Mouse (Mus musculus) yolk sac, embryonic 10.5 days (tissue): ENCODE measurements around the gene Rad50.

Source experiments
- DNase-seq: peaks from one replicate; pipeline ENCODE4 v3.0.0-alpha.2; 2017; ENCODE audit warnings: low spot score

The Rad50 gene

DNA sequence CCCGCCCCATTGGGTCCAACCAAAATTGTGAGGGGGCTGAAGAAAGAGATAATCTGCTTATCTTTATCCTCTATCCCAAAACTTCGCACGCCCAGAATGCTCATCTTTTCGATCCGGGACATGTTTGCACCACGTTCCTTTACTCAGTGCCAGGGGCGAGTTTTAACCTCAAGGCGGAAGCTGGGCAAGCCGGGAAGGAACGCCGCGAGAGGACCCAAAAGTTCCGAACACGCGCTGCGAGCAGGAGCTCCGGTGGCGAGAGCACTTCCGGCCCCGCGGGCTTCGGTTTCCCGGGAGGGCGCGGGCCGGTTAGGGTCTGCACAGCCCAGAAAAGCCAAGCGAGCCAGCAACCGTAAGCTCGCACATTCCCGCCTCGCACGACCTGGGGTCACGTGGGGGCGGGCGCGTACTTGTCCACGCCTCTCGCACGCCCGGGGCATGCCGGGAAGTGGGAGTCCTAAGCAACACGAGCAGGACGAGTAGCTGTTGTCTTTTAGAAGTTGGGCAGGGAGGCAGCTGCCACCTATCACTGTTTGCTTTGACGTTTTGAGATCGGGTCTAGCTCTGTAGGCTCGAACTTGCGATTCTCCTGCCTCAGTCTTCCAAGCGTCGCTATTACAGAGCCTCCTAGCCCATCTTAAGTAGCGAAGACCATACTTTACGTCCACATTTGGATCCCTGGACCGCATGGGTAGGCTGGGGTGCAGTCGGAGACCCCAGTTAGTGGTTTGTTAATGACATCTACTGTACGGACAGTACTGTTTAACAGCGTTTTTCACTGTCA lies at the start of gene Rad50:
TSS of gene Rad50 (minus strand) at position 386 of the 784 bp plus-strand sequence.
- DNase-seq, result peak; percentile 92

DNA sequence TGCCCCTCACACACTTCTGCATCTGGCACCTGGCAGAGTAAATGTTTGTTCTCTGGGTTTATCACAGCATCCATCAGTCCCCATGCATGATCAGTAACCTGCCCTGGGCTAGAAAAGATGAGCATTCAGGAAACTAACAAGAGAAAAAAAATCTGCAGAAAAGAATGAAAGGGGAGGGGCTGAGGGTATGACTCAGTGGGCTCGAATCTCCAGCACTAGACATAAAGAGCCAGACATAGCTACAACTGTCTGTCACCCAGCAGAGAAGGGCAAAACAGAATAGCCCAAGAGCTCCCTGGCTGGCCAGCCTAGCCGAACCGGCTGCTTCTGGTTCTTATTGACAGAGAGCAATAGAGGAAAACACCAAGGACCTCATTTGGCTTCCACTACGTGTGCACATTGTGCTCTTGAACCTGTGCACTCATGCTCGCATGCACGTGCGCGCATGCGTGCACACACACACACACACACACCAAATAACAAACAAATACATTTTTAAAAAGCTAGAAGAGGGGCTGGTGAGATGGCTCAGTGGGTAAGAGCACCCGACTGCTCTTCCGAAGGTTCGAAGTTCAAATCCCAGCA lies 48.0 kb upstream of the Rad50 start:
- no peak for DNase-seq

DNA sequence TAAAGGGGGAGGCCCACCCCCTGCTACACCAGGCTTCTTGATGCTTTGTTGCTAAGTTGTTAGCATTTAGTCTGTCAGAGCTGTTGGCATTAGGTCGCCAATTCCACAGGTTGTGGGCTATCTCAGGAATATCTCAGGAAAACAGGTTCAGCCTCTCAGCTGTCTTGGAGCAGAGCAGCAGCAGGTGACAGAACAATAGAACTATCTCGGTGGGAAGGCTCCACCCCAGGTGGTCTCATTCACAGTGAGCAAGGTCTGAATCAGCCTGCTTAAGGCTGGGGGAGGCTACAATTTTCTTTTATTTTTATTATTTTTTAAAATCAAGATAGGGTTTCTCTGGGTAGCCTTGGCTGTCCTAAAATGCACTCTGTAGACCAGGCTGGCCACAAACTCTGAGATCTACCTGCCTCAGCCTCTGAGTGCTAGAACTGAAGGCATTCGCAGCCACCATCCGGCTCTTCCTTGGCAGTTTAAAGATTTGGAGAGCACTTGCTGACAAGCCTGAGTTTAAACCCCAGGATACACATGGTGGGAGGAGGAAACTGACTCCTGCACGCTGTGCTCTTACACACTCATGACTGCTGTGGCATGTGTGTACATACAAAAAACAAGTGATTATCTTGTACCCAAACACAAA lies 42.7 kb upstream of the Rad50 start:
- no peak for DNase-seq

DNA sequence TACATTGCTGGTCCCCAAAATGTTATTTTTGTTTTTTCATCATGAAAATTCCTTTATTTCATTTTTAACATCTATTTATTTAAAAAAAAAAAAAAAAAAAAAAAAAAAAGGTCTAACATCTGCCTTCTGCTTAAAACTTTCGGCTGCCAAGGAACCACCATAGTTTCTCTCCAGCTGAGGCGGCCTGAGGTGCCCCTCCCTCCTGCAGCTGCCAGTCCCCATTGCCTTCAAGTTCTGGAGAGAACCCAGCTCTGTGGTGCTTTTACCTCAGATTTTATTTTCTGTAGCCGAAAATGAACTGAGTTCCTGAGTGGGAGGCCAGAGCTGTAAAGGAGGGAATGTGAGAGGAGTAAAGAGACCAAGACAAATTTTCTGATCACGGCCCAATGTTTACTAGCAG lies 42.2 kb upstream of the Rad50 start:
- DNase-seq, result no peak

DNA sequence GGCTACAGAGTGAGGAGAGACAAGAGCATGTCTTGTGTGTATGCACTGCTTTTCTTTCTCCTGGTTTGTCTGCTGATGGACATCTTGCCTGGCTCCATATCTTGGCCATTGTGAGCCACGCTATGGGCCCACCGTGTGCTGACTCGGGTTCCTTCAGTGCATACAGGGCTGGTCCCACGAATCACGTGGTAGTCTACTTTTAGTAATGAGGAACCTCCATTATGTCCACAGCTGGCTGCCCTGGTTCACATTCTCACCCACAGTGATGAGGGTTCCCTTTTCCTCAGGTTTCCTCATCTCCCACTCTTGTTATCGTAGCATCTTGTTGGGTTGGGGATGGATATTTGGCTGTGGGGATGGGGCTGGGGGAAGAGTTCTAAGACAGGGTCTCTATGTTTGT lies 41.5 kb upstream of the Rad50 start:
- DNase-seq, result no peak

DNA sequence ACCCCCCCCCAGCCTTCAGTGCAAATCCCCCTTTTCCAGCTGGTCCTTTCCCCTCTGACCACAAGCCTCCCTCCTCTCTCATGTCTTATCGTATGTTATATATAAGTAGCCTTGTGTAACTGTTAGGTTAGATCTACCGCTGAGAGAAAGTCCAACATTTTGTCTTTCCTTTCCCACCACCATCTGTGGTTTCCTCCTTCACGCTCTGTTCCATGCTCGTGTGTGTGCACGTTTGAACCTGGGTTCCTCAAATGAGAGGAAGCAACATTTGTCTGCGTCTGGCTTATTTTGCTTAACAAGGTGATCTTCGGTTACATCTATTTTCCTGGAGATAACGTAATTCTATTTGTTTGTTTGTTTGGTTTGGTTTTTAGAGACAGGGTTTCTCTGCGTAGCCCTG lies 40.9 kb upstream of the Rad50 start:
- no peak for DNase-seq

DNA sequence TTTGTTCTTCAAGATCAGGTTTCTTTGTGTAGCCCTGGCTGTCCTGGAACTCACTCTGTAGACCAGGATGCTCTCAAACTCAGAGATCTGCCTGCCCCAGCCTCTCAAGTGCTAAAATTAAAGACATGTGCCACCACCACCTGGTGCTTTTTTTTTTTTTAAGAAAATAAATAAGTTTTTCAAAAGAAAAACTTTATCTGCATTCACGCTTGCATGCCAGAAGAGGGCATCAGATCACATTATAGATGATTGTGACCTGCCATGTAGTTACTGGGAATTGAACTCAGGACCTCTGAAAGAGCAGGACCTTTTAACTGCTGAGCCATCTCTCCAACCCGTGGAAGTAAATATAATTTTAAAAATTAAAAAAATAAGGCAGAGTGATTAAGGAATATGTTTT lies 38.1 kb upstream of the Rad50 start:
- DNase-seq, result no peak

DNA sequence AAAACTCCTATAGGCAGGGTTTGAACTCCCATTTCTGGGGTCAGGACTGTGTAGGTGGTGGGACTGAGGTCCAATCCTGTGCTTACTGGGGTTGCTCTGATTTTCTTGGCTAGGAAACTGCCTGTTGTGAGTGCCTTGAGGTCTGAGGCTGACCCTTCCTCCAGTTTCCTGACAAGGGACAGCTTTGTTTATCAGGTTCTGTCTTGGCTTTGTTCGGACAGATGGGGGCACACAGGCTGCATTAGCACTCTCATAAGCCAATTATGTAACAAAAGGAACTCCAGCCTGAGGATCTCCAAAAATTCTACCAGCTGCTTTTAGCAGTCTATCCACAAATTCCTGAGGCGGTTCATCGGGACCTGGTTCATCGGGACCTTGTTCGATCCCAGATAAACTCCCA lies 35.2 kb upstream of the Rad50 start:
- no peak for DNase-seq

DNA sequence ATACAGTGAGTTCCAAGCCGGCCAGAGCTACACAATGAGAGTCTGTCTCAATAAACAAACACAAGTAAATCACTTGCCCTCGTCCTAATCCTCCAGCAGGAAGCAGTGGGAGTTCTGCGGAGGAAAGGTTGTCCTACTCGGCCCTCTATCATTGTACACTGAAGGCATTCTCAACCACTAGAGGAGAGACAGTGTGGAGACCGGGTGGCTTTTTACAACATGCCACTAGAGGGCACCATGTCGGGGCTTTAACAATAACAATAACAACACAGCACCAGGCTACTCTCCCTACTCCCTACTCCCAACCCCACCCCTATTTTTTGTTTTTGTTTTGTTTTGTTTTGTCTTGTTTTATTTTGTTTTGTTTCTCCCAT lies 30.4 kb upstream of the Rad50 start:
- DNase-seq, result peak; percentile 33

DNA sequence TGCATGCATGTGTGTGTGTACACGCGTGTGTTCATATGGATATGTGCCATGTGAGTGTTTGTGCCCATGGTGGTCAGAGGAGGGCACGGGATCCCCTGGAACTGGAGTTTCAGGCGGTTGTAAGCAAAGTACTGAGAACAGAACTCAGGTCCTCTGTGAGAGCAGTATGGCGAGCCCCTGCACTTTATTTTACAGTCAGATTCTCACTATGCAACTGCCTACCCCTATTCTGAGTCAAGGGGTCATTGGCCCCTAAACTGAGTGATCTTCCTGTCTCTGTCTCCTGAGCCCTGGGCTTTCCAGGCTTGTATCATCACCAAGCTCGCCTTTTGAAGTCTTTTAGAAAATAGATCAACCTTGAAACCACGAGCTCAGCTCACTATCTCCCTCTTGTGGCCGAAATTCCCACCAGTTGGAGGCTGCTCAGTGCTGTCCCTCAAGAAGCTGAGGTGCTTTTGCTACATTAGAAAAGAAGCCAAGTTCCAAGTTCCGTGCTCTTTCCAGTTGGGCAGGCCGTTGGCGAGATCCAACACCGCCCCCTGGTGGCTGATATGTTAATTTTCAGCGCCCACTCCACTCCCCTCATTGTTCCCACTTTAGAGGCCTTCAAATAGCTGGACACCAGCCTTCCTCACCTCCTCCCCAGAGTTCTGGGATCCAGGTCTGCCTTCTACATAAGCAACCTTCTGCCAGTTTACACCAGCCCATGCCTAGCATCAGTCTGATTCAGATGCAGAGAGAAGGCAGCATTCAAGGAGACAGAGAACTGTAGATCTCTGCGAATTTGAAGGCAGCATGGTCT lies 29.9 kb upstream of the Rad50 start:
- peak; percentile 66 for DNase-seq

DNA sequence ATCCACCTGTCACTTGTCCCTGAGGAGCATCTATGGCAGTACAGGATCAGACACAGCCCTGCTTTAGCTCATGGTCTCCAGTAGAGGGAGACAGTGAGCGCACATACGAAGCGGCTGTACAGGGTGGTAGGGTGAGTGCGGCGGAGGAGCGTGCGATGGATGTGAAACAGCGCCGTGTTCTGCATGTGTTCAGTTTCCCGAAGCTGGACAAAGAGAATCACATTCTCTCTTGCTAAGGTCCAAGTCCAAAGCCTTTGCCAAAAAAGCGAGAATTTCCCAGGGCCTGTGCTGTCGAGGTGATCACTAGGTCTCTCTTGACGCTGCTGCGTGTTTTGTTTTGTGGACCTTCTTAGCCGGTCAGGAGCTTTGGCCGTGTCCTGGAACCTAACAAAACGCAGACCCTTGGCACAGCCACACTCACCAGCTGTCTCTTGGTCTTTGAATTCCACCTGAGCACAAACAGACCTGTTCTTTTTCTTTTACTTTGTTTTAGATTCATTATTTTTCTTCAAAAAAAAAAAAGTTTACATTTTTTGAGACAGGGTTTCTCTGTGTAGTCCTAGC lies 28.6 kb upstream of the Rad50 start:
- DNase-seq, result peak; percentile 55

DNA sequence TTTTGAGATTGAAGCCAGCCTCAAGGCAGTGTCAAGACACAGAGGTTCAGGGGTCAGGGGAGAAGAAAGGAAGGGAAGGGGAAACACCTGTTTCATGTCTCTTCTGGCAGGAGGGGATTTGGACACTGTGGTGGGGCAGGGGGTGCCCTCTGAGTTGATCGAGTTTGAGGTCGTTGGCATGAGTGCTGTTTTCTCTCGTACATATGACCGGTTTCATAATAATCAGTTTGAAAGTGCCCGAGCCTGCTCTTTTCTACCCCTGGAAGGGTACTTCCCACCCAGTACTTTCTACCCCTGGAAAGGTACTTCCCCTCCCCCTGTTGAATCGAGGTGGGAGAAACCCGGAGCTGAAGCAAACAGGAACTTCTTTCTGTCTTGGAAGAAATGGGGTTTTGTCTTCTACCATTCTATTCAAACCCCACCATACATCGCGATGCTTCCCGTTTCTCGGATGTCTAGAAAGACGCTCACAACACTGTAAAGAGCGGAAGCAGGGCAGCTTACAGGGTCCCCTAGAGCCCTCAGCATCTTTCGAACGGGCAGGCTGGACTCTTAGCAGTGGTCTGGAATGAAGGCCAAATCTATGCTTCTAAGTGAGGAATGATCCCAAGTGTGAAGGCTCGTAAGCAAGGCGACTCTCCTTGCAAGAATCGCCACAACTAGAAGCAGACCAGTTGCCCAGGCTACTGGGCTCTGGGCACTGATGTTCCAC lies 28.0 kb upstream of the Rad50 start:
- no peak for DNase-seq

DNA sequence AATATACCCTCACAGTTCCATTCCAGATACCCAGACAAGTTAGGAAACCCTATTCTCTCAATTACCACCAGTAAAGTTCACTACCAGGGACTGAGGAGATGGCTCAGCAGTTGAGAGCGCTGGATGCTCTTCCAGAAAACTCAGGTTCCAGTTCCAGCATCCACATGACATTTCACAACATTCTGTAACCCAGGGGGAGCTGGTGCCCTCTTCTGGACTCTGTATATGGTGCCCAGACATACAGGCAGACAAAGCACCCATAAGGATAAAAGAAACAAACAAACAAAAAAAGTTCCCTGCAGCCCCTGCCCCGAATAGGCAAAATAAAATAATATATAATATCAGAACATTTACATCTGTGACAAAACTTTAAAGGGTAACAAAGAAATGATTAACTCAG lies 27.3 kb upstream of the Rad50 start:
- DNase-seq, result no peak

DNA sequence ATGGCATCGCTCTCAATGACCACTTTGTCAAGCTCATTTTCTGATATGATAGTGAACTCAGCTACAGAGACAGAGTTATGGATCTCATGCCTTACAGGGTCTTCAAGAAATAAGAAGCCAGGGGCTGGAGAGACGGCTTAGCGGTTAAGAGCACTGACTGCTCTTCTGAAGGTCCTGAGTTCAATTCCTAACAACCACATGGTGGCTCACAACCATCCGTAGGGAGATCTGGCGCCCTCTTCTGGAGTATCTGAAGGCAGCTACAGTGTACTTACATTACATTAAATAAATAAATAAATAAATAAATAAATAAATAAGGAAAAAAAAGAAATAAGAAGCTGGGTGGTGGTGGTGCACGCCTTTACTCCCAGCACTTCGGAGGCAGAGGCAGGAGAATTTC lies 26.7 kb upstream of the Rad50 start:
- no peak for DNase-seq

DNA sequence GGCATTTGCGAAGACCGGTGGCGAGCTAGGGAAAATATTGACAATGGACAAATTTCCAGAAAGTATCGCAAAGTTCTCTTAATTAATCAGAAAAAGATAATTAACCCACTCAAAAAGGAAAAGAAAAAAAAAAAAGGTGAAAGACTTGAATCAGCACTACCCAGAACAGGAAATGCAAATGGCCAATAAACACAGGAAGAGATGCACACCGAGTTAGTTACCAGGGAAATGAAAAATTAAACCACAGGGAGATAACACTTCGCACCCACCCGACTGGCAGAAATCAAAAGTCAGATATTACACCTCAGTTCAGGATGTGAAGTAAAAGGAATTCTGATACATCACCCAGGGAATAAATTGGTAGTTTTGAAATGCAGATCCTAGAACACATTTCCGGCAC lies 25.1 kb upstream of the Rad50 start:
- DNase-seq, result no peak

DNA sequence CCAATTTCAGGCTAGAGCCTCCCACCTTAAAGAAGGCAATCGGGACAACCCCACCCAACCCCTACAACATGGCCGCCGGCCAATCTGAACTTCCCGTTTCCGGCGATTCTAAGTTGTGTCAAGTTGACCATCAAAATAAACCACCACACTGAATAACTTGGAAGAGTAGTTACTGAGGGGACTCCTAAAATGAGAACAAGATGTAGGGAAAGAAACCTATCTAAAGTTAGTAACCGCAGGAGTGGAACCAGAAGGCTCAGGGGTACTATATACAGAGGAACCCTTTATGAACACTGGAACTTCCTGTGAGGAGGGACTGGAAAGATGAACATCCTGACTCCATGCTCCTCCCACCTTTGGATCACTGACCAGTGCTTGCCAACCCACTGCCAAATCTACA lies 24.3 kb upstream of the Rad50 start:
- no peak for DNase-seq

DNA sequence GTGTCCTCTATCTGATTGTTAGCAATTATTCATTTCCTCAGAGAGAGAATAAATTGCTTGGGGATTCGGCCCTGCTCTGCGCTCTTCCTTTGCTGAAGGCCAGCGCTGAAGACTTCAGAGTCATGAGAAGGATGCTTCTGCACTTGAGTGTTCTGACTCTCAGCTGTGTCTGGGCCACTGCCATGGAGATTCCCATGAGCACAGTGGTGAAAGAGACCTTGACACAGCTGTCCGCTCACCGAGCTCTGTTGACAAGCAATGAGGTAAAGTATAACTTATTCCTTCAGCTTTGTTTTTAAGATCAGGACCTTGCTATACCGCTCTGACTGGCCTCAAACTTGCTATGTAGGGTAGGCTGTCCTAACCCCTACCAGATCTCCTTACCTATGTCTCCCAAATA lies 13.6 kb upstream of the Rad50 start, which contains the start of gene Il5:
TSS of gene Il5 (plus strand) at position 80 of the 400 bp plus-strand sequence.
- DNase-seq, result no peak

DNA sequence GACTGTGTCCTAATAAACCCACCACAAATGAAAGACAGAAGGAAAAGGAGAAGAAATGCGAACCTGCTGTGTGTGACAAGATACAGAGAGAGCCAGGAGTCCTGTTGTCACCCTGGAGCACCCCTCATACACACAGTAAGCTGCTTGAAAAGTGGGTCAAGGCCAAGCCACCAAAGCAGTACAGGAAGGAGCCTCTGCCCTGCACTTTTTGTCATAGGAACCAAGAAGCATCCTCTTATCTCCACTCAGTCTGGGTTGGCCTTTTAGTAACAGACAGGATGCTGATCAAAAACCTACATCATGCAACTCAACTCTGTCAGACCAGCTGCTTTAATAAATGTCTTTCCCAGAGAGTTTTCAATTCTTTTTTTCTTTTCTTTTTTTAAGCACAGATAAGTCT lies 12.6 kb upstream of the Rad50 start:
- no peak for DNase-seq

DNA sequence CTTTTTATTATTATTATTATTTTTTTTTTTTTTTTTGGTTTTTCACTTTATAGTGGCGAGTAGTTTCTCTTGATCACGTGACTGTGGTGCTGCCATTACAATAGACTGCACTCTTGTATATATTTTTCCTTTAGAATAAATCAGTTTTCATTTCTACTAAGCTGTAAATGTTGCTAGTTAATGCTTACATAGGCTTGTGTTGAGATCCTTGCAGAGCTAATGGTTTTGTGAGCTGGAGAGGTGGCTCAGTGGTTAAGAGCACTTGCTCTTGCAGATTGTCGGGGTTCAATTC lies 545 bp upstream of the Rad50 start:
- no peak for DNase-seq

DNA sequence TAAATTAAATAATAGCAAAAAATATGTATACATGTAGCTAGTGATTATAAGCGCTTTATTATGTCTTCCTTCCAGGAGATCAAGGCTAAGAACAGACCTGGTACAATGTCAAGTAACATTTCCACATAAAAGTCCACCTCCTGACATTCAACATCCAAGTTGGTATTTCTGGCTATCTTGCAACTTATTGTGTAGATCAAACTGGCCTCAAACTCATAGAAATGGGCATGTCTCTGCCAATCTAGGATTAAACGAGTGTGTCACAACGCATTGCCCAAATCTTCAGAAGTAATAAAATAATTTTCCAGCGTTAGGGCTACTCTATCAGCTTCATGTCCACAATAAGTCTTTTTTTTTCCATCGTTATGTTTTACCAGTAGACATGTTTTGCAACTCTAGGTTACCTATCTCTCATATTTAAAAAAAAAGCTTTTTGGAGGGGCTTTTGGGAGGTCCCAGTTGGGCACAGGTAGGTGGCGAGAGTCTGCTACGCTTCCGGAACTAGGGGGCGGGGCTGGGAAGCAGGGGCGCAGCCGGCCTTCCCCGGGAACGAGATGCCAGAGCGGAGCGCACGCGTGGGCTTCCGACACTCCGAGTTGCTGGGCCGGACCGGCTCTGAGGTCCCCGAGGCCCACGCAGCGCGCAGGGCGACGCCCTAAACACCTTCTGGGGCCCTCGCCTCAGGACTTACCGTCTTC lies 734 bp downstream of the Rad50 start:
- no peak for DNase-seq

DNA sequence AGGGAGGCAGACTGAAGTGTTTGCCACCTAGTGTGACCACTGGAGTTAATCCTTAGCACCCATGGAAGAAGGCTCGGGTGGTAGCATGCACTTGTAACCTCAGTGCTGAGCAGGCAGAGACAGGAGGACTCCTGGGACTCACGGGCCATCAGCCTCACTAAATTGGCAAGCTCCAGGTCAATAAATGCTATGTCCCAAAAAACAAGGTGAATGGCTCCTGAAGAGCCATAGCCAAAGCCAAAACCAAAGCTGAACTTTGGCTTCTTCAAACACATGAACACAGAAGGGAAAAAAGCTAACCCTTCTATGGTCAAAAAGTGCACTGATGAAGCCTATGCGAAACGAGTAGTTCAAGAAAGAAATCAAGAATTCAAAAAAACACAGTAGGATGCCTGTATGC lies 7.8 kb downstream of the Rad50 start:
- DNase-seq, result no peak
